ENCODE assay signal across 22 mouse cellular contexts in genomic region chr7:101634513-101634912, GRCm38 (mm10). TPM values are rescaled to one million over a fixed set of nuclear protein-coding genes. Genes with fewer than 3 reads are reported as not detected.
DNase-seq lines count a peak whose midpoint lies in the region; ATAC-seq and TF ChIP-seq lines count a peak whose summit lies in the region.
"Had no signal": no experiment of that assay in that cellular context is flagged by ENCODE, and none has a peak within 500 bp of the region (broad histone marks: within the 10 kb centered on the region; RNA-seq: fewer than 3 reads in every experiment).

No protein-coding gene starts in this region.

- no peak for TF ChIP-seq CTCF in forebrain, postnatal 0 days (IDR thresholded peaks at IDR 0.05; ENCODE audit: low read depth)
- no peak for TF ChIP-seq CTCF in thymus, adult 2 months (IDR thresholded peaks at IDR 0.05; ENCODE audit: borderline replicate concordance, control insufficient read depth, extremely low read depth, insufficient read depth, low read length, poor library complexity)
- TF ChIP-seq CTCF in heart, adult 2 months (IDR thresholded peaks at IDR 0.05): no peak

- DNase-seq in forebrain, postnatal 0 days: no peak
- peak; percentile 64 for DNase-seq in CD4-positive helper T cell, adult 2 months (ENCODE audit: low read depth, low spot score)
- peak; percentile 35 for DNase-seq in thymus, adult 2 months
- DNase-seq in cerebellum, postnatal 14 days: no peak
- DNase-seq in yolk sac, embryonic 10.5 days (ENCODE audit: low spot score): no peak
- no peak for DNase-seq in heart, adult 2 months
- DNase-seq: cerebellum, adult 9-11 months; heart, postnatal 36 days; kidney, adult 9 months; kidney, postnatal 4 days; liver; lung, adult 2 months had no signal

- TF ChIP-seq POLR2A in thymus, adult 2 months (IDR thresholded peaks at IDR 0.05; ENCODE audit: control insufficient read depth, extremely low read depth, insufficient read depth, low read length, poor library complexity): no peak
- TF ChIP-seq POLR2A in heart, adult 2 months (IDR thresholded peaks at IDR 0.05; ENCODE audit: insufficient read depth, low read depth, low read length): no peak

- no peak for ATAC-seq in forebrain, embryonic 13.5 days
- no peak for ATAC-seq in forebrain, postnatal 0 days
- no peak for ATAC-seq in forebrain, embryonic 16.5 days
- ATAC-seq: midbrain, embryonic 15.5 days had no signal

- H3K27ac ChIP-seq in forebrain, embryonic 13.5 days: peak overlapping the region; percentile 75
- no peak overlapping the region for H3K27ac ChIP-seq in forebrain, postnatal 0 days (ENCODE audit: low read depth, low read length)
- H3K27ac ChIP-seq in forebrain, embryonic 16.5 days (ENCODE audit: low read length): peak overlapping the region; percentile 73
- H3K27ac ChIP-seq in thymus, adult 2 months (ENCODE audit: control insufficient read depth, insufficient read depth, low read length): peak overlapping the region; percentile 76
- no peak overlapping the region for H3K27ac ChIP-seq in heart, adult 2 months
- H3K27ac ChIP-seq: heart, embryonic 13.5 days; midbrain, embryonic 15.5 days had no signal

- 74% methylated on average over 4 of the region's 4 CpGs for WGBS in forebrain, embryonic 13.5 days
- WGBS in forebrain, postnatal 0 days: 79% methylated on average over 4 of the region's 4 CpGs
- 93% methylated on average over 4 of the region's 4 CpGs for WGBS in forebrain, embryonic 16.5 days
- 4% methylated on average over 4 of the region's 4 CpGs for WGBS in thymus, adult 2 months
- 71% methylated on average over 4 of the region's 4 CpGs for WGBS in heart, adult 2 months

- H3K9me3 ChIP-seq in forebrain, embryonic 13.5 days (replicated peaks): no peaks in the 10 kb centered on the region
- no peaks in the 10 kb centered on the region for H3K9me3 ChIP-seq in forebrain, postnatal 0 days (ENCODE audit: low read length)
- no peaks in the 10 kb centered on the region for H3K9me3 ChIP-seq in forebrain, embryonic 16.5 days (ENCODE audit: control insufficient read depth, low read length)
- H3K9me3 ChIP-seq: heart, embryonic 13.5 days; midbrain, embryonic 15.5 days had no signal

- no peaks in the 10 kb centered on the region for H3K27me3 ChIP-seq in forebrain, embryonic 13.5 days
- H3K27me3 ChIP-seq in forebrain, postnatal 0 days (ENCODE audit: insufficient read depth, low read length): no peaks in the 10 kb centered on the region
- H3K27me3 ChIP-seq in forebrain, embryonic 16.5 days (replicated peaks; ENCODE audit: control insufficient read depth, insufficient read depth, low read length): no peaks in the 10 kb centered on the region
- no peaks in the 10 kb centered on the region for H3K27me3 ChIP-seq in thymus, adult 2 months (ENCODE audit: control insufficient read depth, insufficient read depth, low read length)
- no peaks in the 10 kb centered on the region for H3K27me3 ChIP-seq in heart, adult 2 months (ENCODE audit: control insufficient read depth, insufficient read depth, low read length)
- H3K27me3 ChIP-seq: midbrain, embryonic 15.5 days had no signal

- H3K9ac ChIP-seq in forebrain, embryonic 13.5 days: no peak overlapping the region
- no peak overlapping the region for H3K9ac ChIP-seq in forebrain, postnatal 0 days
- H3K9ac ChIP-seq in forebrain, embryonic 16.5 days (replicated peaks; ENCODE audit: low read depth, low read length): no peak overlapping the region
- H3K9ac ChIP-seq in heart, adult 2 months (ENCODE audit: low read depth, low read length): no peak overlapping the region
- H3K9ac ChIP-seq: heart, embryonic 13.5 days; midbrain, embryonic 15.5 days had no signal

- no peak overlapping the region for H3K4me3 ChIP-seq in forebrain, embryonic 13.5 days
- H3K4me3 ChIP-seq in forebrain, postnatal 0 days (ENCODE audit: low read depth, low read length): no peak overlapping the region
- H3K4me3 ChIP-seq in forebrain, embryonic 16.5 days (replicated peaks; ENCODE audit: low read length): no peak overlapping the region
- no peak overlapping the region for H3K4me3 ChIP-seq in thymus, adult 2 months (ENCODE audit: control insufficient read depth, insufficient read depth, low read length)
- no peak overlapping the region for H3K4me3 ChIP-seq in heart, adult 2 months
- H3K4me3 ChIP-seq: heart, embryonic 13.5 days; midbrain, embryonic 15.5 days had no signal

- no peaks in the 10 kb centered on the region for H3K79me2 ChIP-seq in heart, adult 2 months (replicated peaks; ENCODE audit: control insufficient read depth, insufficient read depth, low read length)

- TF ChIP-seq EP300 in heart, adult 2 months (IDR thresholded peaks at IDR 0.05; ENCODE audit: insufficient read depth, low read depth, low read length): no peak

- H3K36me3 ChIP-seq in forebrain, embryonic 13.5 days (ENCODE audit: poor library complexity, severe bottlenecking): no peaks in the 10 kb centered on the region
- no peaks in the 10 kb centered on the region for H3K36me3 ChIP-seq in forebrain, postnatal 0 days (ENCODE audit: insufficient read depth)
- H3K36me3 ChIP-seq in forebrain, embryonic 16.5 days (ENCODE audit: control insufficient read depth, insufficient read depth): no peaks in the 10 kb centered on the region
- no peaks in the 10 kb centered on the region for H3K36me3 ChIP-seq in thymus, adult 2 months (ENCODE audit: control insufficient read depth, insufficient read depth, low read length)
- no peaks in the 10 kb centered on the region for H3K36me3 ChIP-seq in heart, adult 2 months (ENCODE audit: control insufficient read depth, insufficient read depth, low read length)
- H3K36me3 ChIP-seq: heart, embryonic 13.5 days; midbrain, embryonic 15.5 days had no signal

- no peak overlapping the region for H3K4me2 ChIP-seq in forebrain, embryonic 13.5 days
- H3K4me2 ChIP-seq in forebrain, postnatal 0 days (ENCODE audit: low read depth): no peak overlapping the region
- no peak overlapping the region for H3K4me2 ChIP-seq in forebrain, embryonic 16.5 days (ENCODE audit: low read length)
- H3K4me2 ChIP-seq: heart, embryonic 13.5 days; midbrain, embryonic 15.5 days had no signal

- intact Hi-C loops in heart, adult 2 months (cut with DNase I): no loop called here

- no peaks in the 10 kb centered on the region for H3K4me1 ChIP-seq in forebrain, embryonic 13.5 days
- no peaks in the 10 kb centered on the region for H3K4me1 ChIP-seq in forebrain, postnatal 0 days (ENCODE audit: insufficient read depth)
- H3K4me1 ChIP-seq in forebrain, embryonic 16.5 days (replicated peaks; ENCODE audit: control insufficient read depth, insufficient read depth, low read length): peaks cover 5% of the 10 kb centered on the region; the same call in 1 of the 2 replicates
- H3K4me1 ChIP-seq in thymus, adult 2 months (replicated peaks; ENCODE audit: control insufficient read depth, insufficient read depth, low read length): peaks cover 28% of the 10 kb centered on the region
- H3K4me1 ChIP-seq in heart, adult 2 months (ENCODE audit: control insufficient read depth, insufficient read depth, low read length): no peaks in the 10 kb centered on the region
- H3K4me1 ChIP-seq: heart, embryonic 13.5 days; midbrain, embryonic 15.5 days had no signal

RNA-seq across cellular contexts. Expression of gene Clpb, which starts 28.9 kb away (rescaled TPM):
- 35.4 and 40.8 TPM in 2 replicates for polyA plus RNA-seq in forebrain, embryonic 13.5 days (2015; fragmentation: Nextera tagmentation; extraction: Ambion mirVana)
- total RNA-seq in forebrain, postnatal 0 days (2014; rRNA removed): 40.6 and 45.9 TPM in 2 replicates
- 34.6 and 38.3 TPM in 2 replicates for polyA plus RNA-seq in forebrain, postnatal 0 days (2015; fragmentation: Nextera tagmentation; extraction: Ambion mirVana)
- 42.0 and 51.9 TPM in 2 replicates for polyA plus RNA-seq in forebrain, embryonic 16.5 days (2015; fragmentation: Nextera tagmentation; extraction: Ambion mirVana)
- polyA plus RNA-seq in thymus, adult 2 months (2012; rRNA removed): 16.8 and 25.8 TPM in 2 replicates
- total RNA-seq in heart, adult 2 months (2021): 10 to 100 TPM; 72.6 to 79.2 TPM
- polyA plus RNA-seq in heart, adult 2 months (2012; rRNA removed): 57.3 and 77.1 TPM in 2 replicates

RNA-seq across cellular contexts. Expression of gene Art2b, which starts 49.1 kb away (rescaled TPM):
- not detected in 2 replicates for polyA plus RNA-seq in forebrain, embryonic 13.5 days (2015; fragmentation: Nextera tagmentation; extraction: Ambion mirVana)
- not detected in 2 replicates for total RNA-seq in forebrain, postnatal 0 days (2014; rRNA removed)
- polyA plus RNA-seq in forebrain, postnatal 0 days (2015; fragmentation: Nextera tagmentation; extraction: Ambion mirVana): not detected in 2 replicates
- polyA plus RNA-seq in forebrain, embryonic 16.5 days (2015; fragmentation: Nextera tagmentation; extraction: Ambion mirVana): not detected in 2 replicates
- polyA plus RNA-seq in thymus, adult 2 months (2012; rRNA removed): 4.5 and 5.4 TPM in 2 replicates
- total RNA-seq in heart, adult 2 months (2021): under 1 TPM in 1 of 2 experiments, not detected in 1; 0.21 TPM
- 0.06 and 0.18 TPM in 2 replicates for polyA plus RNA-seq in heart, adult 2 months (2012; rRNA removed)
- total RNA-seq: ES-E14; gastrocnemius, adult 18-20 months; heart, postnatal 36 days; layer of hippocampus, postnatal 14 days; left cerebral cortex, postnatal 10 days had no signal
- polyA plus RNA-seq: embryonic facial prominence, embryonic 14.5 days; heart, embryonic 13.5 days; hindbrain, embryonic 16.5 days; midbrain, embryonic 15.5 days had no signal

Comparison
In these comparisons a context has a peak if more than half of its experiments do, and no peak if none do; other contexts are left out.
1. H3K27ac ChIP-seq: peak in forebrain, embryonic 13.5 days (single experiment), forebrain, embryonic 16.5 days (single experiment) and thymus, adult 2 months (single experiment); none in forebrain, postnatal 0 days (single experiment) and heart, adult 2 months (single experiment).
2. DNase-seq: peak in CD4-positive helper T cell, adult 2 months (single experiment) and thymus, adult 2 months (single experiment); none in forebrain, postnatal 0 days (single experiment), cerebellum, postnatal 14 days (0 of 2), yolk sac, embryonic 10.5 days (single experiment) and heart, adult 2 months (0 of 2).